Mouse (Mus musculus) midbrain, embryonic 15.5 days (tissue): ENCODE data around the gene Stub1. TPM values are rescaled to one million over a fixed set of nuclear protein-coding genes. Genes with fewer than 3 reads are reported as not detected.
A peak's percentile ranks its signal among the peaks of the same experiment; 100 is the strongest.

Source experiments
- ATAC-seq: fragments of 200-750 bp; cut with Nextera tagmentation; replicated peaks from 2 replicates; pipeline ENCODE4 v1.8.0; 2017; ENCODE audit warnings: moderate TSS enrichment
- H3K27ac ChIP-seq: fragments of 300-500 bp; sonication (generic); 2 replicates; pipeline ENCODE4 v1.5.1; 2015; ENCODE audit warnings: mild to moderate bottlenecking, inconsistent platforms
- H3K27me3 ChIP-seq: fragments of 300-500 bp; sonication (generic); replicated peaks from 2 replicates; pipeline ENCODE4 v1.6.1; 2015; ENCODE audit warnings: inconsistent platforms
- H3K36me3 ChIP-seq: fragments of 300-500 bp; sonication (generic); replicated peaks from 2 replicates; pipeline ENCODE4 v1.6.1; 2015; ENCODE audit warnings: inconsistent platforms
- H3K4me1 ChIP-seq: fragments of 300-500 bp; sonication (generic); 2 replicates; pipeline ENCODE4 v1.6.1; 2015; ENCODE audit warnings: inconsistent platforms
- H3K4me2 ChIP-seq: fragments of 300-500 bp; sonication (generic); 2 replicates; pipeline ENCODE4 v1.6.1; 2015; ENCODE audit warnings: inconsistent platforms, mild to moderate bottlenecking, moderate library complexity
- H3K4me3 ChIP-seq: fragments of 300-500 bp; sonication (generic); 2 replicates; pipeline ENCODE4 v1.5.1; 2015; ENCODE audit warnings: mild to moderate bottlenecking, inconsistent platforms
- H3K9ac ChIP-seq: fragments of 300-500 bp; sonication (generic); 2 replicates; pipeline ENCODE4 v1.6.1; 2015; ENCODE audit warnings: mild to moderate bottlenecking, inconsistent platforms
- H3K9me3 ChIP-seq: fragments of 300-500 bp; sonication (generic); 2 replicates; pipeline ENCODE4 v1.6.1; 2016; ENCODE audit warnings: inconsistent platforms
- WGBS: fragments of 180-500 bp; shearing (Covaris S2); methylation state at CpG from one replicate; pipeline ENCODE4 v1.1.7; 2015; ENCODE audit warnings: mixed read lengths; 5-methylcytosine and 5-hydroxymethylcytosine counted together
- microRNA-seq: library from miRNA; unstranded; fragments of <30 nt; microRNA quantifications from one replicate; pipeline ENCODE4, GENCODE M21; 2016
- polyA plus RNA-seq: library from polyadenylated mRNA; unstranded; fragments of >200 nt; fragmentation: Nextera tagmentation; extraction: Ambion mirVana; gene quantifications from 2 replicates; pipeline ENCODE4 v1.2.1, GENCODE M21; 2015

Gene Stub1
- polyA plus RNA-seq, 1 experiment from 2014 or later, result 373 TPM

- Histone ChIP-seq H3K4me2 (no peak overlapping the region), H3K4me1 (peaks cover 37% of the 10 kb centered on the region), H3K36me3 (peaks cover 24% of the 10 kb centered on the region; the same call in 1 of the 2 replicates), H3K27me3 (no peaks in the 10 kb centered on the region), H3K9me3 (no peaks in the 10 kb centered on the region), H3K9ac (no peak overlapping the region), H3K4me3 (no peak overlapping the region), H3K27ac (no peak overlapping the region)
- 93% methylated on average over 9 of the region's 9 CpGs for WGBS
- no peak for ATAC-seq
These were observed 46.3 kb downstream of the Stub1 start for GRCm38 (mm10) chr17:25786781-25787504.

GRCm38 (mm10) chr17:25786280-25786679, 46.9 kb downstream of the Stub1 start, which contains the start of gene Ccdc78:
TSS of gene Ccdc78 (plus strand) at chr17:25786580.
- WGBS, result 90% methylated on average over 3 of the region's 3 CpGs

GRCm38 (mm10) chr17:25785281-25785745, 47.9 kb downstream of the Stub1 start, which contains the start of gene Haghl:
TSS of gene Haghl (minus strand) at chr17:25785673.
- peak within 1 kb of the TSS; percentile 89 for H3K27ac ChIP-seq
- under 1% methylated on average over 23 of the region's 23 CpGs for WGBS
- H3K9ac ChIP-seq, result peak within 1 kb of the TSS; percentile 71
- peak within 1 kb of the TSS; percentile 74 for H3K4me3 ChIP-seq
- no peaks in the 10 kb centered on the region for H3K9me3 ChIP-seq
- ATAC-seq, result peak; percentile 82
- H3K36me3 ChIP-seq, result peaks cover 25% of the 10 kb centered on the region; the same call in 1 of the 2 replicates
- peaks cover 24% of the 10 kb centered on the region for H3K4me1 ChIP-seq
- peak within 1 kb of the TSS; percentile 83 for H3K4me2 ChIP-seq
- H3K27me3 ChIP-seq, result no peaks in the 10 kb centered on the region

More at GRCm38 (mm10) chr17:25786280-25786679, 46.9 kb downstream of the Stub1 start, which contains the start of gene Ccdc78:
- Histone ChIP-seq H3K4me2 (peak within 1 kb of the TSS; percentile 83), H3K36me3 (peaks cover 25% of the 10 kb centered on the region; the same call in 1 of the 2 replicates), H3K9ac (peak within 1 kb of the TSS; percentile 71), H3K9me3 (no peaks in the 10 kb centered on the region), H3K4me3 (peak within 1 kb of the TSS; percentile 74), H3K27ac (peak within 1 kb of the TSS; percentile 89), H3K4me1 (peaks cover 33% of the 10 kb centered on the region), H3K27me3 (no peaks in the 10 kb centered on the region)
- no peak for ATAC-seq

- H3K4me1 ChIP-seq, result peaks cover 24% of the 10 kb centered on the region
- no peaks in the 10 kb centered on the region for H3K9me3 ChIP-seq
- H3K27ac ChIP-seq, result no peak overlapping the region
- 80% methylated on average over 15 of the region's 15 CpGs for WGBS
- peaks cover 20% of the 10 kb centered on the region; the same call in 1 of the 2 replicates for H3K36me3 ChIP-seq
- no peaks in the 10 kb centered on the region for H3K27me3 ChIP-seq
- peak overlapping the region; percentile 83 for H3K4me2 ChIP-seq
- H3K4me3 ChIP-seq, result peak overlapping the region; percentile 74
- H3K9ac ChIP-seq, result peak overlapping the region; percentile 71
- 0 out of 2 replicates have a peak, but pooled peaks have one; percentile 6 for ATAC-seq
These were observed 49.2 kb downstream of the Stub1 start for GRCm38 (mm10) chr17:25783861-25784574.

DNA sequence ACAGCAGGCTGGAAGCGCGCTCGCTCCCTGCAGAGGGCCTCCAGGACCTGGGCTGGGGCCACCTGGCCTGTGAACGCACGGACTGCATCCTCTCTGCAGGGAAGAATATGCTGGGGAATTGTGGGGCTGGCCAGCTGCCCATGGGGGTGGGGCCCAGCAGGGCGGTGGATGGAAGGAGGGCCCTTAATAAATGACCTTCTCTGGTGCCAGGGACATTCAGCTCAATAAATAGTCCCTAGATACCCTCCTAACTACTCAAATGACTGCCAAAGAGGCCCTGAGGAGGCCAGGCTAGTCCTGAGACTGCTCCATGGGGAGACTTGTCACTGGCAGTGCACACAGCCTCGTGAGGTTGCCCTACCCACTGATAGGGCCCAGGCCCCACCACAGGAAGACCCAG, 50.1 kb downstream of the Stub1 start:
- H3K27me3 ChIP-seq, result no peaks in the 10 kb centered on the region
- no peak for ATAC-seq
- peaks cover 24% of the 10 kb centered on the region for H3K4me1 ChIP-seq
- 78% methylated on average over 7 of the region's 7 CpGs for WGBS
- H3K4me2 ChIP-seq, result no peak overlapping the region
- peaks cover 19% of the 10 kb centered on the region; the same call in 1 of the 2 replicates for H3K36me3 ChIP-seq
- H3K9me3 ChIP-seq, result no peaks in the 10 kb centered on the region
- H3K9ac ChIP-seq, result no peak overlapping the region
- no peak overlapping the region for H3K27ac ChIP-seq
- H3K4me3 ChIP-seq, result no peak overlapping the region

DNA sequence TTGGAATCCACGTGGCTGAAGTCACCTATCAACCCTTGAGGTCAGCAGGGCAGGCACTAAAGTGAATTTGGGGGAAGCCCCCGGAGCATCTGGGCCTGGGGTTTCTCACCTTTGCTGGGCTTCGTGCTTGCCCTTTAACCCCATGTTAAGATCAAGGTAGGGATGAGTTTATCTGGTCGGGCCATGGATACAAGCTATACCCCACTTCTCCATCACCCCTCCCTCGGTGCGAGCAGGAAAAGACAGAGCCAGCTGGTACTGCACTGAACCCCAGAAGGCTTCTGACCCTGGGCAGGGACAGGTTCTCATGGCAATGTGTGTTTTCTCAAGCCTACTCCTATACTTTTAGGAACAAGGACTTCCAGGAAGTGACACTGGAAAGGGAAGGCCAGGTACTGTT, 51.9 kb downstream of the Stub1 start:
- Histone ChIP-seq H3K9me3 (no peaks in the 10 kb centered on the region), H3K9ac (no peak overlapping the region), H3K4me3 (no peak overlapping the region), H3K4me1 (peaks cover 24% of the 10 kb centered on the region), H3K36me3 (peaks cover 14% of the 10 kb centered on the region; the same call in 1 of the 2 replicates), H3K4me2 (no peak overlapping the region), H3K27ac (no peak overlapping the region), H3K27me3 (no peaks in the 10 kb centered on the region)
- 83% methylated on average over 6 of the region's 6 CpGs for WGBS
- no peak for ATAC-seq

Small RNA genes lying within 50 kb of the gene (microRNA-seq; reads per million reads assigned to microRNA genes)
- gene Mir3082 (not detected), gene Mir6966 (not detected)

Other genes with a start within 250 kb of the Stub1 start
- 3.5 and 4.0 TPM in 2 replicates for gene Gng13, start 116.2 kb downstream of the Stub1 start, polyA plus RNA-seq
- gene Chtf18, start 106.0 kb downstream of the Stub1 start, polyA plus RNA-seq, result 5.7 and 6.3 TPM in 2 replicates
- 27.7 and 30.5 TPM in 2 replicates for gene Rpusd1, start 105.7 kb downstream of the Stub1 start, polyA plus RNA-seq
- gene Mslnl, start 97.4 kb downstream of the Stub1 start, polyA plus RNA-seq, result not detected in 2 replicates
- gene Msln, start 79.0 kb downstream of the Stub1 start, polyA plus RNA-seq, result 0.32 and 0.43 TPM in 2 replicates
- 30.3 and 32.6 TPM in 2 replicates for gene Narfl, start 59.6 kb downstream of the Stub1 start, polyA plus RNA-seq
- 160 TPM in 2 replicates for gene Haghl, start 47.7 kb downstream of the Stub1 start, polyA plus RNA-seq
- 0.24 and 0.44 TPM in 2 replicates for gene Ccdc78, start 46.8 kb downstream of the Stub1 start, polyA plus RNA-seq
- gene Fam173a, start 40.5 kb downstream of the Stub1 start, polyA plus RNA-seq, result 92.6 and 93.7 TPM in 2 replicates
- gene AC134908.4, start 37.7 kb downstream of the Stub1 start, polyA plus RNA-seq, result 1.3 TPM in 1 of 2 replicates, not detected in the other
- gene Metrn, start 36.3 kb downstream of the Stub1 start, polyA plus RNA-seq, result 32.6 and 36.3 TPM in 2 replicates
- 50.8 and 50.9 TPM in 2 replicates for gene Fbxl16, start 24.3 kb downstream of the Stub1 start, polyA plus RNA-seq
- gene Wdr24, start 9.8 kb downstream of the Stub1 start, polyA plus RNA-seq, result 35.2 and 36.7 TPM in 2 replicates
- gene Jmjd8, start 4.5 kb downstream of the Stub1 start, polyA plus RNA-seq, result 61.9 and 63.0 TPM in 2 replicates
- gene Rhbdl1, start 3.9 kb upstream of the Stub1 start, polyA plus RNA-seq, result 54.8 and 57.8 TPM in 2 replicates
- 14.2 and 14.7 TPM in 2 replicates for gene Gm20683, start 8.4 kb upstream of the Stub1 start, polyA plus RNA-seq
- 17.2 and 18.3 TPM in 2 replicates for gene Rhot2, start 11.4 kb upstream of the Stub1 start, polyA plus RNA-seq
- gene Wdr90, start 28.1 kb upstream of the Stub1 start, polyA plus RNA-seq, result 19.7 and 23.3 TPM in 2 replicates
- 18.5 and 19.8 TPM in 2 replicates for gene Mcrip2, start 35.4 kb upstream of the Stub1 start, polyA plus RNA-seq
- gene Mettl26, start 41.7 kb upstream of the Stub1 start, polyA plus RNA-seq, result 70.5 and 71.1 TPM in 2 replicates
- 0.47 and 0.54 TPM in 2 replicates for gene Wfikkn1, start 47.5 kb upstream of the Stub1 start, polyA plus RNA-seq
- gene Rab40c, start 86.3 kb upstream of the Stub1 start, polyA plus RNA-seq, result 56.7 and 57.5 TPM in 2 replicates
- 71.9 and 75.8 TPM in 2 replicates for gene Pigq, start 111.5 kb upstream of the Stub1 start, polyA plus RNA-seq
- gene Nhlrc4, start 111.6 kb upstream of the Stub1 start, polyA plus RNA-seq, result 0.73 and 0.80 TPM in 2 replicates
- gene A930017K11Rik, start 119.2 kb upstream of the Stub1 start, polyA plus RNA-seq, result 3.1 and 6.1 TPM in 2 replicates
- 22.2 and 23.8 TPM in 2 replicates for gene Capn15, start 152.4 kb upstream of the Stub1 start, polyA plus RNA-seq
- gene Rab11fip3, start 236.2 kb upstream of the Stub1 start, polyA plus RNA-seq, result 32.2 and 32.6 TPM in 2 replicates